ENCODE assay signal across 8 mouse cellular contexts in genomic region chr15:26309291-26309931, GRCm38 (mm10). TPM values are rescaled to one million over a fixed set of nuclear protein-coding genes. Genes with fewer than 3 reads are reported as not detected.
DNase-seq lines count a peak whose midpoint lies in the region; ATAC-seq and TF ChIP-seq lines count a peak whose summit lies in the region.

No protein-coding gene starts in this region.

- H3K36me3 ChIP-seq in MEL (ENCODE audit: control insufficient read depth in 1 of 2, insufficient read depth in 2 of 2, low read length in 2 of 2): no peaks in the 10 kb centered on the region
- no peaks in the 10 kb centered on the region for H3K36me3 ChIP-seq in forebrain, embryonic 11.5 days (ENCODE audit: control insufficient read depth, insufficient read depth, low read length)
- no peaks in the 10 kb centered on the region for H3K36me3 ChIP-seq in lung, embryonic 16.5 days (ENCODE audit: control insufficient read depth, insufficient read depth, low read length)

- no peak overlapping the region for H3K4me3 ChIP-seq in MEL (ENCODE audit: control insufficient read depth in 1 of 2, insufficient read depth in 1 of 2, low read depth in 2 of 2, low read length in 2 of 2)
- H3K4me3 ChIP-seq in bone marrow macrophage, adult 2 months (ENCODE audit: insufficient read depth, low read length): peak overlapping the region; percentile 39
- H3K4me3 ChIP-seq in forebrain, embryonic 11.5 days (ENCODE audit: low read depth, low read length): peak overlapping the region; percentile 56
- H3K4me3 ChIP-seq in layer of hippocampus, adult 2 months: peak overlapping the region; percentile 74
- H3K4me3 ChIP-seq in lung, embryonic 16.5 days (ENCODE audit: low read length): peak overlapping the region; percentile 55

- no peak overlapping the region for H3K9ac ChIP-seq in MEL (ENCODE audit: control insufficient read depth, low read depth, low read length, poor library complexity, severe bottlenecking)
- peak overlapping the region; percentile 42 for H3K9ac ChIP-seq in forebrain, embryonic 11.5 days (ENCODE audit: low read length)
- no peak overlapping the region for H3K9ac ChIP-seq in lung, embryonic 16.5 days (ENCODE audit: low read length)

- no peaks in the 10 kb centered on the region for H3K4me1 ChIP-seq in MEL (ENCODE audit: control insufficient read depth in 1 of 2, insufficient read depth in 2 of 2, low read length in 2 of 2)
- no peaks in the 10 kb centered on the region for H3K4me1 ChIP-seq in bone marrow macrophage, adult 2 months (ENCODE audit: control insufficient read depth, insufficient read depth, low read length)
- no peaks in the 10 kb centered on the region for H3K4me1 ChIP-seq in forebrain, embryonic 11.5 days (replicated peaks; ENCODE audit: control insufficient read depth, insufficient read depth, low read length)
- no peaks in the 10 kb centered on the region for H3K4me1 ChIP-seq in lung, embryonic 16.5 days (replicated peaks; ENCODE audit: control insufficient read depth, insufficient read depth, low read length)

- H3K27ac ChIP-seq in MEL (ENCODE audit: control insufficient read depth, low read depth, low read length): no peak overlapping the region
- no peak overlapping the region for H3K27ac ChIP-seq in bone marrow macrophage, adult 2 months (ENCODE audit: insufficient read depth, low read depth, low read length)
- H3K27ac ChIP-seq in forebrain, embryonic 11.5 days (ENCODE audit: low read depth, low read length): peak overlapping the region; percentile 31
- peak overlapping the region; percentile 91 for H3K27ac ChIP-seq in layer of hippocampus, adult 2 months
- no peak overlapping the region for H3K27ac ChIP-seq in lung, embryonic 16.5 days (ENCODE audit: low read length)

- no peak for TF ChIP-seq CTCF in MEL (IDR thresholded peaks at IDR 0.05 in 2 of 3, conservative IDR thresholded peaks at IDR 0.05 in 1 of 3; ENCODE audit: control insufficient read depth in 1 of 3, insufficient read depth in 1 of 3, low read depth in 2 of 3, low read length in 3 of 3, poor library complexity in 1 of 3, severe bottlenecking in 1 of 3)
- TF ChIP-seq CTCF in bone marrow macrophage, adult 2 months (IDR thresholded peaks at IDR 0.05; ENCODE audit: low read depth, low read length): no peak
- no peak for TF ChIP-seq CTCF in layer of hippocampus, adult 2 months (conservative IDR thresholded peaks at IDR 0.05)

- H3K27me3 ChIP-seq in MEL (ENCODE audit: control insufficient read depth in 1 of 2, insufficient read depth in 2 of 2, low read length in 2 of 2): no peaks in the 10 kb centered on the region
- H3K27me3 ChIP-seq in forebrain, embryonic 11.5 days (ENCODE audit: control insufficient read depth, insufficient read depth, low read length): no peaks in the 10 kb centered on the region; the same call in 1 of the 2 replicates
- H3K27me3 ChIP-seq in lung, embryonic 16.5 days (ENCODE audit: control insufficient read depth, insufficient read depth, low read depth, low read length): peaks cover 21% of the 10 kb centered on the region

- no peak for TF ChIP-seq EP300 in MEL (IDR thresholded peaks at IDR 0.05; ENCODE audit: low read depth in 1 of 2, low read length in 2 of 2)

- under 1% methylated on average over 57 of the region's 62 CpGs for WGBS in forebrain, embryonic 11.5 days
- 2% methylated on average over 48 of the region's 62 CpGs for WGBS in lung, embryonic 16.5 days

- H3K79me2 ChIP-seq in MEL (ENCODE audit: control insufficient read depth, insufficient read depth, low read length, poor library complexity): no peaks in the 10 kb centered on the region

- peak overlapping the region; percentile 95 for H3K4me2 ChIP-seq in forebrain, embryonic 11.5 days (ENCODE audit: low read depth, low read length, severe bottlenecking)
- peak overlapping the region; percentile 86 for H3K4me2 ChIP-seq in lung, embryonic 16.5 days (ENCODE audit: low read depth, low read length)

- DNase-seq in MEL (ENCODE audit: low read depth, low spot score): peak; percentile 49
- DNase-seq in forebrain, embryonic 11.5 days (ENCODE audit: low spot score): peak; percentile 91
- peak; percentile 85 for DNase-seq in heart, postnatal 4 days
- DNase-seq in layer of hippocampus, adult 2 months (ENCODE audit: low spot score in 2 of 2): peak in 1 of 2 experiments; percentile 24
- DNase-seq in right cerebral cortex, adult 18-20 months: peak; percentile 45
- no peak for DNase-seq in natural killer cell, adult 2 months (ENCODE audit: low spot score in 2 of 2)

- no peak for TF ChIP-seq RAD21 in MEL (IDR thresholded peaks at IDR 0.05; ENCODE audit: low read depth, low read length)

- 0 out of 4 replicates have a peak, but pooled peaks of 1 of the 2 experiments have one; percentile 26 for TF ChIP-seq POLR2A in MEL (IDR thresholded peaks at IDR 0.05; ENCODE audit: control insufficient read depth in 1 of 2, insufficient read depth in 1 of 2, low read depth in 1 of 2, low read length in 2 of 2, poor library complexity in 1 of 2)
- TF ChIP-seq POLR2A in bone marrow macrophage, adult 2 months (IDR thresholded peaks at IDR 0.05; ENCODE audit: borderline replicate concordance, low read depth, low read length): no peak

- H3K9me3 ChIP-seq in MEL (replicated peaks; ENCODE audit: insufficient read depth, low read length): no peaks in the 10 kb centered on the region
- no peaks in the 10 kb centered on the region for H3K9me3 ChIP-seq in forebrain, embryonic 11.5 days (ENCODE audit: control insufficient read depth, low read length)
- H3K9me3 ChIP-seq in lung, embryonic 16.5 days (ENCODE audit: control insufficient read depth, low read length): no peaks in the 10 kb centered on the region

- ATAC-seq in forebrain, embryonic 11.5 days (replicated peaks; ENCODE audit: low FRiP score): peak; percentile 70
- ATAC-seq in lung, embryonic 16.5 days (ENCODE audit: low read depth): peak; percentile 65; the same call in 1 of the 2 replicates

TF ChIP-seq in MEL, 35 proteins besides CTCF, POLR2A, EP300 and RAD21:
- TF ChIP-seq MAZ (IDR thresholded peaks at IDR 0.05; ENCODE audit: low read depth, low read length) (no peak), MYC (IDR thresholded peaks at IDR 0.05; ENCODE audit: low read depth, low read length) (no peak), E2F4 (IDR thresholded peaks at IDR 0.05; ENCODE audit: borderline replicate concordance, low read depth, low read length) (no peak), SIN3A (IDR thresholded peaks at IDR 0.05; ENCODE audit: low read length) (no peak), TBP (IDR thresholded peaks at IDR 0.05; ENCODE audit: low read depth, low read length) (no peak), GABPA (IDR thresholded peaks at IDR 0.05; ENCODE audit: low read depth, low read length) (no peak), HCFC1 (IDR thresholded peaks at IDR 0.05; ENCODE audit: low read depth, low read length) (no peak), MAFK (IDR thresholded peaks at IDR 0.05; ENCODE audit: borderline replicate concordance, low read depth, low read length) (no peak)

RNA-seq across cellular contexts. Expression of gene March11, which starts 0.6 kb away (rescaled TPM):
- not detected in 2 replicates for total RNA-seq in MEL (2012; rRNA removed)
- not detected for polyA plus RNA-seq in MEL (2012; ENCODE audit: insufficient read depth in 1 of 2, insufficient read length in 2 of 2, low read depth in 1 of 2, low replicate concordance in 2 of 2, missing spikeins in 1 of 2)
- not detected in 2 replicates for polyA plus RNA-seq in bone marrow macrophage, adult 2 months (2012; ENCODE audit: insufficient read depth, insufficient read length, missing spikeins)
- 1.2 and 1.5 TPM in 2 replicates for polyA plus RNA-seq in forebrain, embryonic 11.5 days (2014; fragmentation: Nextera tagmentation; extraction: Ambion mirVana)
- total RNA-seq in heart, postnatal 4 days (2021): under 1 TPM in 1 of 2 experiments, not detected in 1; 0.63 TPM
- 1 to 10 TPM; 6.7 to 7.9 TPM for total RNA-seq in layer of hippocampus, adult 2 months (2021)
- 0.18 and 0.24 TPM in 2 replicates for polyA plus RNA-seq in lung, embryonic 16.5 days (2015; fragmentation: Nextera tagmentation; extraction: Ambion mirVana)

Comparison
In these comparisons a context has a peak if more than half of its experiments do, and no peak if none do; other contexts are left out.
1. DNase-seq: peak in MEL (single experiment), forebrain, embryonic 11.5 days (single experiment), heart, postnatal 4 days (single experiment) and right cerebral cortex, adult 18-20 months (single experiment); none in natural killer cell, adult 2 months (0 of 2).
2. H3K27ac ChIP-seq: peak in forebrain, embryonic 11.5 days (single experiment) and layer of hippocampus, adult 2 months (single experiment); none in MEL (single experiment), bone marrow macrophage, adult 2 months (single experiment) and lung, embryonic 16.5 days (single experiment).
3. H3K4me3 ChIP-seq: peak in bone marrow macrophage, adult 2 months (single experiment), forebrain, embryonic 11.5 days (single experiment), layer of hippocampus, adult 2 months (single experiment) and lung, embryonic 16.5 days (single experiment); none in MEL (0 of 2).